Mouse (Mus musculus): ENCODE results near the gene Kcnab1. TPM values are rescaled to one million over a fixed set of nuclear protein-coding genes. Genes with fewer than 3 reads are reported as not detected.

Kcnab1 gene
- polyA plus RNA-seq, 1 experiment = 0.07 TPM

GRCm38 (mm10) chr3:65296996-65297395, 187.8 kb downstream of the Kcnab1 start:
- H3K79me3 ChIP-seq (ENCODE audit: low read depth) = no peaks in the 10 kb centered on the region
- H3ac ChIP-seq (ENCODE audit: control insufficient read depth, insufficient read length, low read depth) = no peak overlapping the region
- no peaks in the 10 kb centered on the region for H3K79me2 ChIP-seq (ENCODE audit: control insufficient read depth, insufficient read depth)
- no peak overlapping the region for H3K4me3 ChIP-seq (ENCODE audit: insufficient read depth, poor library complexity, severe bottlenecking)
- no peak for TF ChIP-seq CTCF (IDR thresholded peaks at IDR 0.05; ENCODE audit: control insufficient read depth, insufficient read depth, insufficient read length)
- TF ChIP-seq USF1 (IDR thresholded peaks at IDR 0.05; ENCODE audit: low read depth) = no peak
- no peak for TF ChIP-seq MYOG (IDR thresholded peaks at IDR 0.05; ENCODE audit: control insufficient read depth, extremely low read depth, insufficient read length)
- TF ChIP-seq MAX (IDR thresholded peaks at IDR 0.05) = no peak
- no peak for TF ChIP-seq MYOD1 (IDR thresholded peaks at IDR 0.05; ENCODE audit: control insufficient read depth, insufficient read length, low read depth)
- TF ChIP-seq CEBPB (IDR thresholded peaks at IDR 0.05; ENCODE audit: low read depth) = no peak
- TF ChIP-seq FOSL1 (IDR thresholded peaks at IDR 0.05; ENCODE audit: insufficient read depth, low read length, poor library complexity, severe bottlenecking) = no peak
- H3K27me3 ChIP-seq (ENCODE audit: control insufficient read depth, insufficient read depth, insufficient read length) = no peaks in the 10 kb centered on the region
- H3K36me3 ChIP-seq (ENCODE audit: control insufficient read depth, insufficient read depth) = no peaks in the 10 kb centered on the region

GRCm38 (mm10) chr3:65299205-65299604, 190.0 kb downstream of the Kcnab1 start:
- Histone ChIP-seq H3K36me3 (ENCODE audit: control insufficient read depth, insufficient read depth) (no peaks in the 10 kb centered on the region), H3ac (ENCODE audit: control insufficient read depth, insufficient read length, low read depth) (no peak overlapping the region), H3K79me3 (ENCODE audit: low read depth) (no peaks in the 10 kb centered on the region), H3K79me2 (ENCODE audit: control insufficient read depth, insufficient read depth) (no peaks in the 10 kb centered on the region), H3K27me3 (ENCODE audit: control insufficient read depth, insufficient read depth, insufficient read length) (no peaks in the 10 kb centered on the region), H3K4me3 (ENCODE audit: insufficient read depth, poor library complexity, severe bottlenecking) (no peak overlapping the region)
- TF ChIP-seq CEBPB (IDR thresholded peaks at IDR 0.05; ENCODE audit: low read depth) = no peak

- TF ChIP-seq USF1 (IDR thresholded peaks at IDR 0.05; ENCODE audit: low read depth) (no peak), CEBPB (IDR thresholded peaks at IDR 0.05; ENCODE audit: low read depth) (no peak), MYOD1 (IDR thresholded peaks at IDR 0.05; ENCODE audit: control insufficient read depth, insufficient read length, low read depth) (no peak), MAX (IDR thresholded peaks at IDR 0.05) (no peak), FOSL1 (IDR thresholded peaks at IDR 0.05; ENCODE audit: insufficient read depth, low read length, poor library complexity, severe bottlenecking) (no peak), CTCF (IDR thresholded peaks at IDR 0.05; ENCODE audit: control insufficient read depth, insufficient read depth, insufficient read length) (no peak), MYOG (IDR thresholded peaks at IDR 0.05; ENCODE audit: control insufficient read depth, extremely low read depth, insufficient read length) (no peak)
- Histone ChIP-seq H3K4me3 (ENCODE audit: insufficient read depth, poor library complexity, severe bottlenecking) (no peak overlapping the region), H3K36me3 (ENCODE audit: control insufficient read depth, insufficient read depth) (no peaks in the 10 kb centered on the region), H3K27me3 (ENCODE audit: control insufficient read depth, insufficient read depth, insufficient read length) (no peaks in the 10 kb centered on the region), H3ac (ENCODE audit: control insufficient read depth, insufficient read length, low read depth) (no peak overlapping the region), H3K79me2 (ENCODE audit: control insufficient read depth, insufficient read depth) (no peaks in the 10 kb centered on the region), H3K79me3 (ENCODE audit: low read depth) (no peaks in the 10 kb centered on the region)
Observed at GRCm38 (mm10) chr3:65301531-65301930, 192.3 kb downstream of the Kcnab1 start.

- Histone ChIP-seq H3K79me2 (ENCODE audit: control insufficient read depth, insufficient read depth) (no peaks in the 10 kb centered on the region), H3K79me3 (ENCODE audit: low read depth) (no peaks in the 10 kb centered on the region), H3K4me3 (ENCODE audit: insufficient read depth, poor library complexity, severe bottlenecking) (no peak overlapping the region), H3K36me3 (ENCODE audit: control insufficient read depth, insufficient read depth) (no peaks in the 10 kb centered on the region), H3K27me3 (ENCODE audit: control insufficient read depth, insufficient read depth, insufficient read length) (no peaks in the 10 kb centered on the region), H3ac (ENCODE audit: control insufficient read depth, insufficient read length, low read depth) (no peak overlapping the region)
- no peak for TF ChIP-seq FOSL1 (IDR thresholded peaks at IDR 0.05; ENCODE audit: insufficient read depth, low read length, poor library complexity, severe bottlenecking)
- TF ChIP-seq CEBPB (IDR thresholded peaks at IDR 0.05; ENCODE audit: low read depth) = no peak
Observed at GRCm38 (mm10) chr3:65302559-65302958, 193.4 kb downstream of the Kcnab1 start.

GRCm38 (mm10) chr3:65315837-65316236, 206.7 kb downstream of the Kcnab1 start:
- Histone ChIP-seq H3K27me3 (ENCODE audit: control insufficient read depth, insufficient read depth, insufficient read length) (no peaks in the 10 kb centered on the region), H3ac (ENCODE audit: control insufficient read depth, insufficient read length, low read depth) (no peak overlapping the region), H3K36me3 (ENCODE audit: control insufficient read depth, insufficient read depth) (no peaks in the 10 kb centered on the region), H3K79me2 (ENCODE audit: control insufficient read depth, insufficient read depth) (no peaks in the 10 kb centered on the region), H3K79me3 (ENCODE audit: low read depth) (no peaks in the 10 kb centered on the region), H3K4me3 (ENCODE audit: insufficient read depth, poor library complexity, severe bottlenecking) (no peak overlapping the region)
- TF ChIP-seq MYOD1 (IDR thresholded peaks at IDR 0.05; ENCODE audit: control insufficient read depth, insufficient read length, low read depth) (no peak), MYOG (IDR thresholded peaks at IDR 0.05; ENCODE audit: control insufficient read depth, extremely low read depth, insufficient read length) (no peak), FOSL1 (IDR thresholded peaks at IDR 0.05; ENCODE audit: insufficient read depth, low read length, poor library complexity, severe bottlenecking) (no peak), USF1 (IDR thresholded peaks at IDR 0.05; ENCODE audit: low read depth) (no peak), CTCF (IDR thresholded peaks at IDR 0.05; ENCODE audit: control insufficient read depth, insufficient read depth, insufficient read length) (no peak), MAX (IDR thresholded peaks at IDR 0.05) (no peak), CEBPB (IDR thresholded peaks at IDR 0.05; ENCODE audit: low read depth) (no peak)

GRCm38 (mm10) chr3:65316738-65317137, 207.6 kb downstream of the Kcnab1 start:
- Histone ChIP-seq H3K79me2 (ENCODE audit: control insufficient read depth, insufficient read depth) (no peaks in the 10 kb centered on the region), H3K79me3 (ENCODE audit: low read depth) (no peaks in the 10 kb centered on the region), H3K4me3 (ENCODE audit: insufficient read depth, poor library complexity, severe bottlenecking) (no peak overlapping the region), H3K36me3 (ENCODE audit: control insufficient read depth, insufficient read depth) (no peaks in the 10 kb centered on the region), H3ac (ENCODE audit: control insufficient read depth, insufficient read length, low read depth) (no peak overlapping the region), H3K27me3 (ENCODE audit: control insufficient read depth, insufficient read depth, insufficient read length) (no peaks in the 10 kb centered on the region)
- TF ChIP-seq USF1 (IDR thresholded peaks at IDR 0.05; ENCODE audit: low read depth) (no peak), FOSL1 (IDR thresholded peaks at IDR 0.05; ENCODE audit: insufficient read depth, low read length, poor library complexity, severe bottlenecking) (no peak), MYOG (IDR thresholded peaks at IDR 0.05; ENCODE audit: control insufficient read depth, extremely low read depth, insufficient read length) (no peak), MYOD1 (IDR thresholded peaks at IDR 0.05; ENCODE audit: control insufficient read depth, insufficient read length, low read depth) (no peak), MAX (IDR thresholded peaks at IDR 0.05) (no peak), CTCF (IDR thresholded peaks at IDR 0.05; ENCODE audit: control insufficient read depth, insufficient read depth, insufficient read length) (no peak), CEBPB (IDR thresholded peaks at IDR 0.05; ENCODE audit: low read depth) (no peak)

All from C2C12 (cell line).